Mouse (Mus musculus) limb, embryonic 11.5 days (tissue): ENCODE data around the gene Armh3. TPM values are rescaled to one million over a fixed set of nuclear protein-coding genes. Genes with fewer than 3 reads are reported as not detected.
A peak's percentile ranks its signal among the peaks of the same experiment; 100 is the strongest.
"Not testable (repeated sequence)": the region's sequence is repeated elsewhere in the genome, so short reads cannot be mapped to it uniquely, and the experiment has no call there.

Experiments used
- ATAC-seq: fragments of 200-750 bp; cut with Nextera tagmentation; 2 replicates; pipeline ENCODE4 v1.8.0; 2017; ENCODE audit warnings: low read depth; ENCODE audit not compliant: insufficient number of reproducible peaks, low FRiP score, low TSS enrichment
- DNase-seq: peaks from one replicate; pipeline ENCODE4 v3.0.0-alpha.2; 2015; ENCODE audit warnings: low spot score
- H3K27ac ChIP-seq: fragments of 300-500 bp; sonication (generic); replicated peaks from 2 replicates; pipeline ENCODE4 v1.5.1; 2014; ENCODE audit warnings: low read depth, mild to moderate bottlenecking, low read length
- H3K27me3 ChIP-seq: fragments of 300-500 bp; sonication (generic); 2 replicates; pipeline ENCODE4 v1.6.1; 2014; ENCODE audit warnings: mild to moderate bottlenecking, low read length, mixed read lengths; ENCODE audit not compliant: control insufficient read depth, insufficient read depth
- H3K36me3 ChIP-seq: fragments of 300-500 bp; sonication (generic); 2 replicates; pipeline ENCODE4 v1.6.1; 2014; ENCODE audit warnings: mild to moderate bottlenecking, low read length, moderate library complexity, mixed read lengths; ENCODE audit not compliant: control insufficient read depth, insufficient read depth
- H3K4me1 ChIP-seq: fragments of 300-500 bp; sonication (generic); 2 replicates; pipeline ENCODE4 v1.6.1; 2014; ENCODE audit warnings: low read length, mixed read lengths; ENCODE audit not compliant: control insufficient read depth, insufficient read depth
- H3K4me2 ChIP-seq: fragments of 300-500 bp; sonication (generic); 2 replicates; pipeline ENCODE4 v1.6.1; 2014; ENCODE audit warnings: low read depth, mild to moderate bottlenecking, moderate library complexity; ENCODE audit not compliant: severe bottlenecking
- H3K4me3 ChIP-seq: fragments of 300-500 bp; sonication (generic); 2 replicates; pipeline ENCODE4 v1.5.1; 2014; ENCODE audit warnings: low read depth, low read length
- H3K9ac ChIP-seq: fragments of 300-500 bp; sonication (generic); 2 replicates; pipeline ENCODE4 v1.6.1; 2014; ENCODE audit warnings: mild to moderate bottlenecking, low read length
- H3K9me3 ChIP-seq: fragments of 300-500 bp; sonication (generic); 2 replicates; pipeline ENCODE4 v1.6.1; 2016; ENCODE audit warnings: low read length; ENCODE audit not compliant: control insufficient read depth
- WGBS: fragments of 180-500 bp; shearing (Covaris S2); extraction: QIAGEN DNeasy Blood & Tissue Kit; methylation state at CpG from one replicate; pipeline ENCODE4 v1.1.7; 2014; 5-methylcytosine and 5-hydroxymethylcytosine counted together
- polyA plus RNA-seq: library from polyadenylated mRNA; unstranded; fragments of >200 nt; fragmentation: Nextera tagmentation; extraction: Ambion mirVana; gene quantifications from 2 replicates; pipeline ENCODE4 v1.2.1, GENCODE M21; 2014

Armh3 gene
- polyA plus RNA-seq, 1 experiment from 2014 or later: 15.0 TPM

DNA sequence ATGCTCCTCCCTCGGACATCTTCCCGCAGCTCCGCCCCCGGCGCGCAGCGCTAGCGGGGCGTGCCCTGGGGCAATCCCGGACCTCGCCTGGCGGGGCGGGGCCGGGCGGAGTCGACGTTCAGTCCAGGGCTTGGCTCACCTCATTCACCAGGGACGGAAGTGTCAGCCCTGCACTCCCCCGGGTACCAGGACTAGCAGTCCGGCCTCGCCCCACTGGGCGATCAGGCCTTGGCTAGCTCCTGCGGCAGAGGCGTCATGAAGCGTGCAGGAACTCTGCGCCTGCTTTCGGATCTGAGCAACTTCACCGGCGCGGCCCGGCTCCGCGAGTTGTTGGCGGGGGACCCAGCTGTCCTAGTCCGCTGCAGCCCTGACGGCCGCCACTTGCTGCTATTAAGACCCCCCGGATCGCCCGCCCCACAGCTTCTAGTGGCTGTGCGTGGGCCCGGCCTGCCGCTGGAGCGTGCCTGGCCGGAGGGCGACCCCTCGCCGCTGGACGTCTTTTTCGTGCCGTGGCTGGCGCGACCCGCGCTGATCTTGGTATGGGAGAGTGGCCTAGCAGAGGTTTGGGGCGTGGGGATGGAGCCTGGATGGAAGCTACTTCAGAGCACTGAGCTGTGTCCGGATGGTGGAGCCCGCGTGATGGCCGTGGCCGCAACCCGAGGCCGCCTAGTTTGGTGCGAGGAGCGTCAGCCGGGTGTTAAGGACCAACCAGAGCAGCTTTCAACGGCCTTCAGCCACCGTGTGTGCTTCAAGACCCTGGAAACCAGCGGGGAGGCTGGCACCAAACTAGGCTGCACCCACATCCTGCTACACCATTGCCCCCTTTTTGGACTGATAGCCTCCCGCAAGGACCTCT lies 5.3 kb upstream of the Armh3 start, which contains the start of gene Hps6:
TSS of gene Hps6 (plus strand) at position 138 of the 856 bp plus-strand sequence.
- Histone ChIP-seq H3K4me3 (peak within 1 kb of the TSS; percentile 60), H3K4me1 (0 out of 2 replicates have a peak, but pooled peaks cover 3% of the 10 kb centered on the region), H3K27ac (no peak within 1 kb of the TSS), H3K9ac (peak within 1 kb of the TSS; percentile 72), H3K9me3 (no peaks in the 10 kb centered on the region), H3K27me3 (no peaks in the 10 kb centered on the region), H3K36me3 (peaks cover 2% of the 10 kb centered on the region; the same call in 1 of the 2 replicates), H3K4me2 (peak within 1 kb of the TSS; percentile 97)
- peak; percentile 60; the same call in 1 of the 2 replicates for ATAC-seq
- 1% methylated on average over 70 of the region's 70 CpGs for WGBS
- DNase-seq: peak; percentile 74

DNA sequence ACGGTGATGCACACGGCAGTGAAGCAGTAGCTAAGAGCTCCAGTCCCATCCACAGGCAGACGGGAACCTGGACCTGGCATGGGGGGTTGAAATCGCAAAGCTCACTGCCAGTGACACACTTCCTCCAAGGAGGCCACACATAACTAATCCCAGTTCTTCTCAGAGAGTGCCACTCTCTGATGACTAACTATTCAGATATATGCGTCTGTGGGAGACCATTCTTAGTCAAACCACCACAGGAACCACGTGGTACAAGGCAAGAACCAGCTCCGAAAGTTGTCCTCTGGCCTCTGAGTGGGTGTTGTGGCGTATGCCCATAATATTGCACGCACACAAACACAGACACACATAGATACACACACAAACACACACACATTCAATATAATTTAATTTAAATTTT lies 4.0 kb upstream of the Armh3 start:
- H3K27me3 ChIP-seq: no peaks in the 10 kb centered on the region
- no peaks in the 10 kb centered on the region for H3K9me3 ChIP-seq
- no peak for ATAC-seq
- H3K9ac ChIP-seq: no peak overlapping the region
- H3K27ac ChIP-seq: no peak overlapping the region
- no peak overlapping the region for H3K4me2 ChIP-seq
- H3K4me1 ChIP-seq: 0 out of 2 replicates have a peak, but pooled peaks cover 3% of the 10 kb centered on the region
- no peaks in the 10 kb centered on the region for H3K36me3 ChIP-seq
- 82% methylated on average over 9 of the region's 9 CpGs for WGBS
- H3K4me3 ChIP-seq: no peak overlapping the region
- no peak for DNase-seq

GRCm38 (mm10) chr19:45999378-45999777 lies 1.1 kb upstream of the Armh3 start:
- H3K9me3 ChIP-seq: no peaks in the 10 kb centered on the region
- H3K4me2 ChIP-seq: no peak overlapping the region
- no peaks in the 10 kb centered on the region for H3K27me3 ChIP-seq
- ATAC-seq (no peak), DNase-seq (no peak)
- WGBS: 72% methylated on average over 1 of the region's 1 CpGs
- no peak overlapping the region for H3K9ac ChIP-seq
- 0 out of 2 replicates have a peak, but pooled peaks cover 3% of the 10 kb centered on the region for H3K4me1 ChIP-seq
- no peak overlapping the region for H3K27ac ChIP-seq
- H3K36me3 ChIP-seq: no peaks in the 10 kb centered on the region
- H3K4me3 ChIP-seq: no peak overlapping the region

DNA sequence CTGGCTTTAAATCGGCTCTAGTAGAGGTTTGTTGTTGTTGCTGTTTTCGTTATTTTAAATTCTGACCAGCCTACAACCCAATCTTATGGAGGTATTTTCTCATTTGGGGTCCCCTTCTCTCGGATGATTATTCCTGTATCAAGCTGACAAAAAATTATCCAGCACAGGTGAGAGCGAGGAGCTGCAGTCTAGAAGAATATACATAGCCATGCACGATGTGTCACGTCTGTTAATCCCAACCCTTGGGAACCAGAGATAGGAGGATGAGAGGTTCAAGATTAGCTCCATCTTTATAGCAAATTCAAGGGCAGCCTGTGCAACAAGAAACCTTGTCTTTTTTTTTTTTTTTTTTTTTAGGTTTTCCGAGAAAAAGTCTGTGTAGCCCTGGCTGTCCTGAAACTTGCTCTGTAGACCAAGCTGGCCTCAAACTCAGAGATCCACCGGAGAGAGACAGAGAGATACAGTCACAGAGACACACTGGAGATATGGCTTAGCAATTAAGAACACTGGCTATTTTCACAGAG lies 468 bp upstream of the Armh3 start:
- H3K4me2 ChIP-seq: peak overlapping the region; percentile 48
- ATAC-seq (no peak; the same call in 1 of the 2 replicates), DNase-seq (no peak)
- H3K9me3 ChIP-seq: no peaks in the 10 kb centered on the region
- H3K27ac ChIP-seq: no peak overlapping the region
- no peaks in the 10 kb centered on the region for H3K36me3 ChIP-seq
- WGBS: 16% methylated on average over 8 of the region's 8 CpGs
- H3K4me3 ChIP-seq: peak overlapping the region; percentile 74
- no peaks in the 10 kb centered on the region for H3K4me1 ChIP-seq
- H3K9ac ChIP-seq: peak overlapping the region; percentile 79; the same call in 1 of the 2 replicates
- H3K27me3 ChIP-seq: no peaks in the 10 kb centered on the region

GRCm38 (mm10) chr19:45997365-45997764 lies 923 bp downstream of the Armh3 start:
- H3K9ac ChIP-seq: no peak overlapping the region; the same call in 1 of the 2 replicates
- ATAC-seq (no peak), DNase-seq (no peak)
- 66% methylated on average over 5 of the region's 5 CpGs for WGBS
- H3K4me3 ChIP-seq: peak overlapping the region; percentile 74
- H3K4me2 ChIP-seq: peak overlapping the region; percentile 62
- H3K4me1 ChIP-seq: no peaks in the 10 kb centered on the region
- no peak overlapping the region for H3K27ac ChIP-seq
- H3K9me3 ChIP-seq: no peaks in the 10 kb centered on the region
- H3K27me3 ChIP-seq: no peaks in the 10 kb centered on the region
- no peaks in the 10 kb centered on the region for H3K36me3 ChIP-seq

- Histone ChIP-seq H3K27ac (no peak overlapping the region), H3K4me2 (no peak overlapping the region), H3K9ac (no peak overlapping the region), H3K27me3 (no peaks in the 10 kb centered on the region), H3K9me3 (no peaks in the 10 kb centered on the region), H3K4me3 (no peak overlapping the region), H3K36me3 (no peaks in the 10 kb centered on the region; the same call in 1 of the 2 replicates), H3K4me1 (no peaks in the 10 kb centered on the region)
- no peak for DNase-seq
- WGBS: 95% methylated on average over 13 of the region's 13 CpGs
- ATAC-seq: no peak
Measured at GRCm38 (mm10) chr19:45993981-45994737, 4.1 kb downstream of the Armh3 start.

- not testable (repeated sequence) for H3K4me1 ChIP-seq, H3K27ac ChIP-seq, H3K4me3 ChIP-seq, H3K9ac ChIP-seq, H3K36me3 ChIP-seq, ATAC-seq, H3K4me2 ChIP-seq, H3K9me3 ChIP-seq, DNase-seq, H3K27me3 ChIP-seq
- 84% methylated on average over 6 of the region's 6 CpGs for WGBS
Measured at GRCm38 (mm10) chr19:45993441-45993840, 4.8 kb downstream of the Armh3 start.

DNA sequence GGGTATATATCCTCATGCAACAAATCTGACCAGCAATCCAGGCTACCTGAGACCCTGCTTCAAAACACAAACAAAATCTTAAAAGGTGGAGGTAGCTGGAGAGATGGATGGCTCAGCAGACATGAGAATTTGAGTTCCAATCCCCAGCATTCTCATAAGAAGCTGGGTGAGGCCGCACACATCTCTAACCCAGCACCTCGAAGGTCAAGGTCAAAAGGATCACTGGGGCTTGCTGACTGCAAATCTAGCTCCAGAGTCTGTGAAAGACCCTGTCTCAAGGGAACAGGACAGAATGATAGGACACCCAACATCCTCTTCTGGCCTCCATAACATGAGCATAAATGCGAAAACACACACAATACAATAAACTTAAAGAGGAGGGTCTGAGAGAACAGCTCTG lies 7.1 kb downstream of the Armh3 start:
- H3K4me2 ChIP-seq: no peak overlapping the region
- ATAC-seq (no peak), DNase-seq (no peak)
- H3K9ac ChIP-seq: no peak overlapping the region
- no peak overlapping the region for H3K4me3 ChIP-seq
- no peaks in the 10 kb centered on the region for H3K9me3 ChIP-seq
- no peaks in the 10 kb centered on the region for H3K27me3 ChIP-seq
- WGBS: 92% methylated on average over 3 of the region's 3 CpGs
- no peak overlapping the region for H3K27ac ChIP-seq
- H3K36me3 ChIP-seq: no peaks in the 10 kb centered on the region; the same call in 1 of the 2 replicates
- no peaks in the 10 kb centered on the region for H3K4me1 ChIP-seq
